Mouse (Mus musculus) MEL-GATA-1-ER (cell line): ENCODE measurements around the gene Nrsn2.
"Not testable (repeated sequence)": the region's sequence is repeated elsewhere in the genome, so short reads cannot be mapped to it uniquely, and the experiment has no call there.

ENCODE experiments used
- DNase-seq: peaks from one replicate; pipeline ENCODE4 v3.0.0-alpha.2; 2012; ENCODE audit warnings: low read depth; ENCODE audit errors: extremely low read depth

Gene Nrsn2

DNA sequence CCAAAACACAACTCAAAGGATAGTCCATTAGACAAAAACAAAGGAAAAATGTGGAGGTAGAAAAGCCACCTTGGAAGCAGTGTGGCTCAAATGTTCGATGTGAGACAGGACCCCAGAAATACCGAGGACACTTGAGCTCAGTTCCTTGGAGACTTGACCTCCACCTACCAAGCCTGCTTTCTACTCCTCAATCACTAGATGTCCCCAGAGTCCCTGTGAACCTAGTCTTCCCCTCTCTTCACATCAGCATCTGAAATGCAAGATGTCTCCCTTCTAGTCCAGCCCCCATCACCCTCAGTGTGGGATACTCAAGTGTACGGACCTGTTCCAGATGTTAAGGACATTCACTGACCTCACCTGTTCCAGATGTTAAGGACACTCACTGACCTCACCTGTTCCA lies 16.3 kb upstream of the Nrsn2 start:
- DNase-seq: no peak

DNA sequence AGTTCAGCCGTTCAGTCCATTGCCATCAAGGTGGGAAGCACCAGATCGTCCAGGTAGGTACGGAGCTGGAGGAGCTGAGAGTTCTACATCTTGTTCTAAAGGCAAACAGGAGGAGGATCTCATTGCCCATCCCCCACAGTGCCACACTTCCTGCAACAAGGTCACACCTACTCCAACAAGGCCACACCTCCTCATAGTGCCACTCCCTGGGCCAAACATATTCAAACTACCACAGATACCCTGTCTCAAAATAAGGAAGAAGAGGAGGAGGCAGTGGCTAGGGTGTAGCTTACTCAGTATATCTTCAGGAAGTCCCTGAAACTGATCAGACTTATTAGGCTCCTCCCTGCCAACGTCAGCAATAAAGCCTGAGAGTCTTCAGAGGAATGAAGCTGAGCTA lies 7.8 kb upstream of the Nrsn2 start:
- no peak for DNase-seq

DNA sequence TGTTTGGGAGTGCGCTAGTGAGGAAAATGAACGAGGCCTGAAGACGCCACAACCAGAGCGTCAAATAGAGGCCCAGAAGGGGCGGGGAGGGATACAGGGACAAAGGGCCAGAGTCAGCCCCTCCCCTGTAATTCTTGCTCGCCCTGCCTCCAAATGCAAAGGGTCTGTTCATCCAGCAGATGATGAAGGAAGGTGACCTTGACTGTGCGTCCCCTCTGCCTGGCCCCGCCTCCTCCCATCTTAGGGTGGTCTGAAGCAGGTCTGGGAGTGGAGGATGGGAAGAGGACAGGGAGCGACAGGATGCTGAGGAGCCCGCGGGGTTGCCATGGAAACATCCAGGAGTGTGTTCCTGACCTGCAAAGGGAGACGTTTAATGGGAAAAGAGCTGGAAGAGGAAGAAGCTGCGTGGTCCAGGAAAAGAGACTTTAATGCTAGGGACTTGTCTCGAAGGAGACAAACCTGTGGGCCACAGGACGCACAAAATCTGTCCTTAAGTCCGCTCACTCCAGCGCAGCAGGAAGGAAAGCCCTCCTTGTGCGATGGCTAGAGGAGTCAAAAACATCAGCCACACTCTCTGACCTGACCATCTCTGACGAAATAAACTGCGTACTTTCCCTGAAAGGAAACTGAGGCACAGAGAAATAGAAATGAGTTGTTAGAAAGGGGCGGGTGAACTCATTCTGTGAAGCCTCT lies 640 bp downstream of the Nrsn2 start:
- DNase-seq: no peak

DNA sequence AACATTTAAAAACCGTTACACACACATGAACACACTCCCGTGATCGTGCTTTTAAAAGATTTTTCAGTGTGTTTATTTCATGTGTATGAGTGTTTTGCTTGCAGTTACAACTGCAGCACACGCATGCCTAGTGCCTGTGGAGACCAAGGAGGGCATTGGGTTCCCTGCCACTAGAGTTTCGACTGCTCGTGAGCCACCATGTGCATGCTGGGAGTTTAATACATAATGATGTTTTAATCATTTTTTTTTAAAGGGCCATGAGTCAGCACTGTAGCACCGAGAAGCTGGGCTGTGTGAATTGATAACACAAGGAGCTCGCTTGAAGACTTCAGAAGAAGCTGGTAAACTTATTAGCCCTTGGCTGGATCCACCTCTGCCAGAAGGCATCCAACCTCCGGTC lies 2.9 kb downstream of the Nrsn2 start:
- DNase-seq: no peak

DNA sequence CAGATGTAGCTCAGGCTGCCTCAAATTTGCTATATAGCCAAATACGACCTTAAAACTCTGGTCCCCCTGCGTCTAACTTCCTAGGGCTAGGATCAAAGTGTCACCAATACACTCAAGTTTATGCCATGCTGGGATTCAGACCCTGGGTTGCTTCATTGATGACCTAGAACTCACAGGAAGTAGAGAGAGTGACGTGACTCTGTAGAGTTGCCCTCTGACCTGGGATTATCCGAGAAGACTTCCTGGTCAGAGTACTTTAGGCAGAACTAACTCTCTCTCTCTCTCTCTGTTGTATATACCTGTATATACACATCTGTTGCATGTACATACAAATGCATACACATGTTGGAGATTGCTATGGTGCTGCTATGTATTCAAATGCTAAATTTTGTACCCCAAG lies 3.8 kb downstream of the Nrsn2 start:
- DNase-seq: no peak

DNA sequence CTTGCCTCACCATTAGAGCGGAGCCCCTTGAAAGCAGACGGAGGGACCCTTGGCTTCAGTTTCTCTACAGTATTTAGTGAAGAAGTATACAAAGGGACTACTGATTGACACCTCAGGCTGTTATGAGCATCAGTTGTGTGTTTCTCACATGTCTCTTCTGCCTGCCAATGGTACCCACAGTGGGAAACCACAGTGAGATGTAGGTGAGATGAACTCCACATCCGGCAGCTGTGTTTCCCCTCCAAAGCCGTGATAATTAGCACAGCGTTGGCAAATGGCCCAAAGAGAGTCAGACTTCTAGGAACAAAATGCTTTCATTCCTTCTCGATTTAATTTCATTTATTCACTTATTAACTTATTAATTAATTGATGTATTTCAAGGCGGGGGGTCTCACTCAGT lies 4.3 kb downstream of the Nrsn2 start:
- DNase-seq: peak; percentile 70

DNA sequence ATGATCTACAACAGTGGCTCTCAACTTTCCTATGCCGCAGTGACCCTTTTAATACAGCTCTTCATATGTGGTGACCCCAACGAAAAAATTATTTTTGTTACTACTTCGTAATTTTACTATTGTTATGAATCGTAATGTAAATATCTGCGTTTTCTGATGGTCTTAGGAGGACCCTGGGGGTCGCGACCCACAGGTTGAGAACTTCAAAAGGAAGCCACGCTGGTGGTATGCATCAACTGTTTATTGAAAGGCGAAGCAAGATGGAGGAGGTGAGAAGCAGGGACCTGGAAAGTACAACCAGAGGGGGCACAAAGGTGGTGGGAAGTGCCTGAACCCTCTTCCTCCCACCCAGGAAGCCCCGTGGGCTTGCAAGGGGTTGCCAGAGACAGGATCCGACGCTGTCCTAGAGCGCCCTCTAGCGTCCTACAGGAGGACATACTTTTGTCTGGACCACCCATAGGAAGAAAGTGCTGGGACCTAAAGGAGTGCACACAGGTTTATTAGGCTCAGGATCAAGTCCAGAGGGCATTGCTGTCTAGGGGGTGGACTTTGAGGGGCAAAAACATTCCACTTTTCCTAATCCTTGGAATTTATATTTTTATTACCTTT lies 7.8 kb downstream of the Nrsn2 start:
- no peak for DNase-seq

DNA sequence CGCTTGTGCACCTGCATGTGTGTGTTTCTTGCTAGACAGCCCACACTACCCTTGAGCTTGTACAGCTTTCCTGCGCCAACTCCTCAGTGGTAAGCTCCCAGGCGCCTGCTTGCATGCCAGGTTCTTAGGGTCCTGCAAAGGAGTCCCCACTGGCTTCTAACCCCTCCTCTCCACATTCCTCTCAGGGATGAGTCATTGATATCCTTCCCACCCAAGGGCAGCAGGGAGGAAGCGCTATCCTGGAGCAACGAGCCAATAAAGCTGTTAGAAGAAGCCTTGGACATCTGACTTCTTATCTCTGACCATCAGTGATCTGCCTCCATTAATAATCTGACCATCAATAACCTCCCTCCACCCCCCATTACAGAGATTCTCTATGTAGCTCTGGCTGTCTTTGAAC lies 8.5 kb downstream of the Nrsn2 start:
- no peak for DNase-seq

DNA sequence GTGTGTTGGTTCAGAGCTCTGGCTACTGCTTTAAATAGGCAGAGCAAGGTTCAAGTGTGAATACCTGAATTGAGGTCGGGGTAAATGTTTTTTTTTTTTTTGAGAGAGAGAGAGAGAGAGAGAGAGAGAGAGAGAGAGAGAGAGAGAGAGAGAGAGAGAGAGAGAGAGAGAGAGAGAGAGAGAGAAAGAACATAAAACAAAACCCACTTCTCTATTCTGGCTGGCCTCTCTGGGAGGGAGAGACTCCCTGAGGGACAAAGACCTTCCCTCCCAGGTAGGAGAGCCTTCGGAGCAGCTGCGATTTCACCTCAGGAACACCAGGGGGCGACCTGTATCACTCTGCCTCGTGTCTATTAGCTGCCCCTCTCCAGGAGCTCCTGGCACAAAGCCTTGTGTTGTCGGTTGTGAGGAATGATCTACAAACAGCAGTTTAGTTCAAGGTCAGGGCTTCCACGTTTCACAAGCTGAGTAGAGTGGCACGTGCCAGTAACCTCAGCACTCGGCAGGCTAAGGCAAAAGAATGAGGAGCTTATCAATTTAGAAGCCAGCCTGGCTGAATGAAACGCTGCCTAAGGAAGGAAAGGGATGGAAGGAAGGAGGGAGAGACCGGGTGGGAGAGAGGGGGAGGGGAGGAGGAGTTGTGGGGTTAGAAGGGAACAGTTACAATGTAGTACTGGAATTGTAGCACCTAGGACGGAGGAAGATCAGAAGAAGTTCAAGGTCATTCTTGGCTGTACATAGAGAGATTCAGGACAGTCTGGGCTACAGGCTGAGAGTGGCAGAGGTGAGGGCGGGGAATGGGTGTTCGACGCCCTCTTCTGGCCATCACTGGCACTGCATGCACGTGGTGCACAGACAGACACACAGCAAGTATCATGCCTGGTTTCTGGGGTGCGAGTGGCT lies 12.9 kb downstream of the Nrsn2 start:
- DNase-seq: peak; percentile 86

DNA sequence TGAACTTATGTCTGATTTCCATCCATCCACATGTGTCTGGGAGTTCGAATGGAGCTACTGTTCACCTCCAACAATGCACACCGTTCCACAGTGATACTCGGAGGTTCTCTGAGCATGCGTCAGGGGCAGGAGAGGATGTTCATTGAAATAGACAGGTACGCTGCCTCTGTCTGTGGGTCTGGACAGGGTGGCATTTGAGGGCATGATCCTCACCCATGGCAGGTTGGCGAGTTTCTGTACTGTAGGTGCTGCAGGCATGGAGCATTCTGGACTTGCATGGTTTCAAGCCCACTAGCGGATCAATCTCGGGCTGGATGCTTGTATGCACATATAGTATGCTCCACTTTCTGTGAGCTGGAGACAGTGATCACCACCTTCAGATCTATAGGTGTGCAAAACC lies 15.2 kb downstream of the Nrsn2 start:
- no peak for DNase-seq

DNA sequence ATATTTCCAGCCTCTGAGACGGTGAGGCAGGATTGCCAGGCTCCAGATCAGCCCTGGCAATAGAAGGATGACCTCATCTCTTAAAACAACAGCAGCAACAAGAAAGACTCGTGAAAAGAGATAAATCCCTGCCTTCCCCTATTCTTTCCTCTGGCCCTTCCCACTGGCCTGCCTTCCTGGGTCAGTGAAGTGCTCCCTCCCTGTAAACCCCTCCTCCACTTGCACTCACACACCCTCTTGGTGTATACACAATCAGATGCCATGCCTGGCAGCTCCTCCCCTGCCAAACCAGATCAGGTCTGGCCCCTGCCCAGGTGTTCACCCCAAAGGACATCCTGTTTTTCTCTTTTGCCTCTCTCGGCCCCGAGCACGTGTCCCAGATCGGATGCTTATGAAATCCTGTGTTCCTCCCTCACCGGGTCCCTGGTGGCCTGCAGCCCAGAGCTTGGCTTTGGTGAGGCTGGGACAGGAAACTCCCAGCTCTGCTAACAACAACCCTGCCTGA lies 16.1 kb downstream of the Nrsn2 start:
- no peak for DNase-seq

DNA sequence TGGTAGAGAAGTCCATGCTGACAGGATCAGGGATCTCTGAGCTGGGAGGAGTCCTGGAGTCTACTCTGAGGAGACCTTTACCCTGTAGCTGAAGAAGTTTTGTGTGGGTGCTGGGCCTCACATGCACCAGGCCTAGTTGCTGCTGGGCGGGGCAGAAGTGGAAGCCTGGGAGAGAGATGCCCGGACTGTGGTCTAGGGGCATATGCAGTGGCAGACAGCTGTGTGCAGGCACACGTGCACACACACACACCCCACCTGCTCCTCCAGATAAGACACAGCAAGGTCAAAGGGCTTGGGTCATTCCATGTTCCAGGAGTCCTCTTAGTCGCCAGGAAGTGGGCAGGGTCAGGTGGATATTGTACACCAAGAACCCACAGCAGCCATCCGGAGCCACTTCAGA lies 16.8 kb downstream of the Nrsn2 start:
- DNase-seq: no peak

DNA sequence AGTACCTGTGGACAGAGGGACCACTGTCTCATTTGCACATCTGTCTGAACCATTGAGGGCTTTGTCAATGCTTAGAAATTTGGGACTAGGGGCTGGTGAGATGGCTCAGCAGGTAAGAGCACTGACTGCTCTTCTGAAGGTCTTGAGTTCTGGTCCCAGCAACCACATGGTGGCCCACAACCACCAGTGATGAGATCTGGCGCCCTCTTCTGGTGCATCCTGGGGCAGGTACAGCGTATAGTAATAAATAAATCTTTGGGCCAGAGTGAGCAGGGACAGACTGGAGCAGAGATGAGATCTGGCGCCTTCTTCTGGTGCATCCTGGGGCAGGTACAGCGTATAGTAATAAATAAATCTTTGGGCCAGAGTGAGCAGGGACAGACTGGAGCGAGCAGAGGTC lies 17.5 kb downstream of the Nrsn2 start:
- DNase-seq: not testable (repeated sequence)

DNA sequence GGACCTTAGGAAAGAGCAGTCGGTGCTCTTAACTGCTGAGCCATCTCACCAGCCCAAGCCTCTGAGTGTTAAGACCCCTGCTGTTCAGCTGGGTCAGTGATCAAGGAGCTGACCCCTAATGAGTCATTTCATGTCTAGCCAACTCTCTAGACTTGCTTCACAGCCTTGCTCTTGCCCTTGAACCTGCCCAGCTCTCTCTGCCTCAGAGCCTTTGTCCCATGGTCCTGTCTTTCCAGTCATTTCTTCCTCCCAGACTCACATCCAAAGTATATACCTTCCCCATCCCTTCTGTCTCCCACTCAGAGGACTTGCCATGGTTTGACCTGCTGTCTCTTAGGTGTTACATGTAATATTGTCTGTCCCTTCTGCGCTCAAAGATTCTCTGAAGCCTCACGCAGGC lies 19.2 kb downstream of the Nrsn2 start:
- no peak for DNase-seq

DNA sequence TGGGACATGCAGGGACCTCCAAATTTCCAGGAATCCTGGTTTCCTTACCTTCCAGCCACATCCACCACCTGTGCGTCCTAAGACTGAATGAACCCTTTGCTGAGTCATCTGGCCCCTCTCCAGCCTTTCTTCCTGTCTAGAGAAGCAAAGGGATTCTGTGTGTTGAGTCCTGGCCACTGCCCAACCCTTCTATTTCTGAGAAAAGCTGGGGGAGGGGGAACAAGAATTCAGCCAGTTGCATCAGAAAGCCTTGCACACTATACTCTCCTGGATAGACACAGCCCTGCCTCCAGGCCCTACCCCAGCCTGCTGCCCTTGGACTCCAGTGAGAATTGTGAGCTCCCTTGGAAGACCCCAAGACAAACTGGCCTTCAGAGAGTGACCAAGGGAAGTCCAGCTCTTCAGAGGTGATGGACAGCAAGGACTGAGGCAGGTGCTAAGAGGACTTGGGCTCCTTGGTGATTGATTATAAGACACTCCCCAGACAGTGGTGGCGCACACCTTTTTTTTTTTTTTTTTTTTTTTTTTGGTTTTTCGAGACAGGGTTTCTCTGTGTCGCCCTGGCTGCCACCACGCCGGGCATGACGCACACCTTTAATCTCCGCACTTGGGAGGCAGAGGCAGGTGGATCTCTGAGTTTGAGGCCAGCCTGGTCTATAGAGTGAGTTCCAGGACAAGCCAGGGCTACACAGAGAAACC lies 26.4 kb downstream of the Nrsn2 start:
- peak; percentile 89 for DNase-seq

DNA sequence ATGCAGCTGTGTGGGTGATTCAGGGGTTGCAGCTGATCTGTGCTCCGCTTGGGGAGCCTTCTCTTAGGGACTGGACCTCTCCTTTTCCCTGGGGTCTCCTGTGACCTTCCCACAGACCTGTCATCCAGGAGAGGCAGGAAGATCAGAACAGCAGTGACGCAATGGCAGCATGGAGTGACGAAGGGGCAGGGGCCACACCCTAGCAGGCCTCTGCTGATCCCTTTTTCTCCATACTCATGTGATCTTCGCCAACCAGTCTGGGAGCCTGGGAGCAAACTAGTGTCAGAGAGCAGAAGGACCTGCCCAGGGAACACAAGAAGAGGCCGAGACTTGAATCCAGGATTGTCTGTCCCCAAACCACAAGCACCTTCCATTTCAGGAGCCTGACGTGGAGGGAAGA lies 27.2 kb downstream of the Nrsn2 start:
- no peak for DNase-seq

DNA sequence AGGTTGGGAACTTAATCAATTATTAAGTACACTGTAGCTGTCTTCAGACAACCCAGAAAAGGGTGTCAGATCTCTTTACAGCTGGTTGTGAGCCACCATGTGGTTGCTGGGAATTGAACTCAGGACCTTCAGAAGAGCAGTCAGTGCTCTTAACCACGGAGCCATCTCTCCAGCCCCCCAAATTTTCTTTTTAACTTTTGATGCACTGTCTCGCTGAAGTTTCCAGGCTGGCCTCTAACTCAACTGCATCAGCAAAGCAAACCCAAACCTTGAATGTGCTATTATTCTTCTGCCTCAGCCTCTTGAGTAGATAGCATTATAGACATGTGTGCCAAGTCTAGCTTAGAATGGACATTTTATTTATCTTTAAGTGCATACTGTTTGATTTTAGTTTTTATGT lies 28.7 kb downstream of the Nrsn2 start:
- no peak for DNase-seq

DNA sequence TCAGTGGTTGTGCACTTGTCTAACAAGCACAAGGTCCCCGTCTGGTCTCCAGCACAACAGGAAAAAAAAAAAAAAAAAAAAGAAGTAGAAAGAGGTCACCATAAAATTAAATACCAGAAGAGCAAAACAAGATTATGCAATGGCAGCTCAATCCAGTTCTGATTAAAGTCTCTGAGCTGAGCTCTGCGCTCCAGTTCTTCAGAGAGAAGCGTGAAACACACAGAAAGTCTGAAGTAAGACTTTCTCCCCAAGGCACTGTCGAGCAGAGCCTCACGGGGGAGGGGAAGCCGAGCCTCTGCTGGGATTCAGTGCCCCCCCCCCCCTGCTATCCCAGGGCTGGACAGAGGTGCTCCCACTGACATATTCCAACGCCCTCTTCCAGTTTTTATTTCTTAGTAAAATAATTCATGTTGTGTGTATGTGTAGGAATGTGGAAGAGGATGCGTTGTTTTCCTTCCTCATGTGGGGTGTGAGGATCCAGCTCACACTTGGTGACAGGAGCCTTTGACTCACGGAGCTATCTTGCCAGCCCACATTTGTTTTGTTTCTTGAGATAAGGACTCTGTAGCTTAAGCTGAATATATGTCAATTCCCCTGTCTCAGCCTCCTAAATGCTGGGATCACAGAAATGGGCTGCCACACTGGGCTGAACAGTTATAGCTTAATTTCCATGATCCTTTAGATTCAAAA lies 29.5 kb downstream of the Nrsn2 start:
- DNase-seq: peak; percentile 94

DNA sequence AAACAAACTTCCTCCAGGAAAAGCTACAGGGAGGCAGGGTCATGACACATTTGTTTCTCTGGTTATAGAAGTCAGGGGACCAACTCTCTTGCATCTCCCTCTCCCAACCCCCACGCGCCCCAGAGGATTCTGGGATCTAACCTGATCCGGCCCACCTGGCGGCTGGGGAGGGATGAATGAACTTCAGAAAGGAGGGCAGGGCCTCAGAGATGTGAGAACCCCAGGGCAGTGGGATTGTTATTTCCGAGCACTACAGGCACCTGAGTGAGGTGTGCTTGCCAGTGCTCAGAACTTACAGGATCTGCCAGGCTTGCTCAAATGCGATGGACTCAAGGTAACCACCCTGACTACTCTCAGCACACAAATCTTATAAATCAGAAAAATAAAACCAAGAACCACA lies 31.0 kb downstream of the Nrsn2 start:
- no peak for DNase-seq

DNA sequence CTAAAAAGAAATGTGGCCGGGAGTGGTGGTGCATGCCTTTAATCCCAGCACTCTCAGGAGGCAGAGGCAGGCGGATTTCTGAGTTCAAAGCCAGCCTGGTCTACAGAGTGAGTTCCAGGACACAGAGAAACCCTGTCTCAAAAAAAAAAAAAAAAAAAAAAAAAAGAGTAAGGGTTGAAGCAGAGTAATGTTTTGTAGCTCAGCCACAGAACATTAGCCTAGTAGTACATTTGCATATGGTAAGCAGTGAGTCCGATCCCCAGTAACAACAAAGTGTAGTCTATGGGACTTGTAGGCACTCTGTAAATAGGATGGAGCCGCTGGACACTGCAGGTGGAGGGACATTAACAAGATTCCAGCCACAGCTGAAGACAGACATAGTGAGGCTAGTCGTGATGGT lies 31.5 kb downstream of the Nrsn2 start:
- no peak for DNase-seq

DNA sequence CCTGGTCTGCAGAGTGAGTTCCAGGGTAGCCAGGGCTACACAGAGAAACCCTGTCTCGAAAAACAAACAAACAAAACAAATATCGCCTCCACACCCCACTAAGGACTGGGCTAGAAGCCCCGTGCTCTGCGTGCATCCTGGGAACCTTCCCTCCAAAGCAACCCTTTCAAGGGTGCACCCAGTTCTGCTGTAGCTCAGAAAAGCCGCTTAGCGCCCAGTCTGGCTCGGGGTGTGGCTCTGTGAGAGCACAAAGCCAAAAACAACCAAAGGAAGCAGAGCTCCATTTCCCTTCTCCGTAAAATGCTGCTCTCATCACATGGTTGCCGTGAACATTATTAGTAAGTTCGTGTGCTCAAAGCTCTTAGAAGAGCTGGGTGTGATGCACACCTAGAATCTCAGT lies 32.1 kb downstream of the Nrsn2 start:
- no peak for DNase-seq
